Mouse (Mus musculus) kidney, postnatal 0 days (tissue): ENCODE data around the gene Hectd1. TPM values are rescaled to one million over a fixed set of nuclear protein-coding genes. Genes with fewer than 3 reads are reported as not detected.

Experiments
- ATAC-seq: fragments of 200-750 bp; cut with Nextera tagmentation; replicated peaks from 2 replicates; pipeline ENCODE4 v1.8.0; 2017; ENCODE audit warnings: low read depth, moderate number of reproducible peaks, moderate TSS enrichment, moderate library complexity; ENCODE audit not compliant: low FRiP score
- DNase-seq: peaks from one replicate; pipeline ENCODE4 v3.0.0-alpha.2; 2016; ENCODE audit warnings: low spot score
- H3K27ac ChIP-seq: fragments of 300-500 bp; sonication (generic); 2 replicates; pipeline ENCODE4 v1.5.1; 2014; ENCODE audit warnings: mild to moderate bottlenecking
- H3K27me3 ChIP-seq: fragments of 300-500 bp; sonication (generic); 2 replicates; pipeline ENCODE4 v1.6.1; 2014; ENCODE audit warnings: low read length, mixed read lengths; ENCODE audit not compliant: insufficient read depth
- H3K36me3 ChIP-seq: fragments of 300-500 bp; sonication (generic); 2 replicates; pipeline ENCODE4 v1.6.1; 2014; ENCODE audit warnings: low read length, mixed read lengths; ENCODE audit not compliant: insufficient read depth
- H3K4me1 ChIP-seq: fragments of 300-500 bp; sonication (generic); replicated peaks from 2 replicates; pipeline ENCODE4 v1.6.1; 2014; ENCODE audit warnings: antibody characterized with exemption, low read length, mixed read lengths; ENCODE audit not compliant: insufficient read depth
- H3K4me2 ChIP-seq: fragments of 300-500 bp; sonication (generic); 2 replicates; pipeline ENCODE4 v1.6.1; 2014; ENCODE audit warnings: mild to moderate bottlenecking, low read length, moderate library complexity, mixed read lengths
- H3K4me3 ChIP-seq: fragments of 300-500 bp; sonication (generic); replicated peaks from 2 replicates; pipeline ENCODE4 v1.5.1; 2014; ENCODE audit warnings: low read depth, low read length
- H3K9ac ChIP-seq: fragments of 300-500 bp; sonication (generic); 2 replicates; pipeline ENCODE4 v1.6.1; 2014; ENCODE audit warnings: low read depth, low read length
- H3K9me3 ChIP-seq: fragments of 300-500 bp; sonication (generic); replicated peaks from 2 replicates; pipeline ENCODE4 v1.6.1; 2016; ENCODE audit warnings: low read length, inconsistent platforms, mixed read lengths
- CTCF ChIP-seq: IDR thresholded peaks from 2 replicates; pipeline ENCODE4 v1.5.1; 2016; ENCODE audit warnings: antibody characterized with exemption, low read depth, mild to moderate bottlenecking, moderate library complexity
- WGBS: fragments of 180-500 bp; shearing (Covaris S2); extraction: QIAGEN DNeasy Blood & Tissue Kit; methylation state at CpG from one replicate; pipeline ENCODE4 v1.1.7; 2014; 5-methylcytosine and 5-hydroxymethylcytosine counted together
- polyA plus RNA-seq: library from polyadenylated mRNA; unstranded; fragments of >200 nt; fragmentation: Nextera tagmentation; extraction: Ambion mirVana; gene quantifications from 2 replicates; pipeline ENCODE4 v1.2.1, GENCODE M21; 2015

Hectd1 gene
- polyA plus RNA-seq, 1 experiment from 2014 or later, result 28.1 TPM

- peak; percentile 89 for DNase-seq
- no peaks in the 10 kb centered on the region for H3K27me3 ChIP-seq
- no peaks in the 10 kb centered on the region for H3K36me3 ChIP-seq
- H3K4me3 ChIP-seq, result no peak overlapping the region
- WGBS, result 25% methylated on average over 7 of the region's 7 CpGs
- TF ChIP-seq CTCF, result no peak
- H3K27ac ChIP-seq, result peak overlapping the region; percentile 64
- H3K4me1 ChIP-seq, result peaks cover 6% of the 10 kb centered on the region; the same call in 1 of the 2 replicates
- H3K4me2 ChIP-seq, result no peak overlapping the region
- no peaks in the 10 kb centered on the region for H3K9me3 ChIP-seq
- peak; percentile 73 for ATAC-seq
- H3K9ac ChIP-seq, result no peak overlapping the region
These were observed 93.5 kb downstream of the Hectd1 start for GRCm38 (mm10) chr12:51735840-51736271.

DNA sequence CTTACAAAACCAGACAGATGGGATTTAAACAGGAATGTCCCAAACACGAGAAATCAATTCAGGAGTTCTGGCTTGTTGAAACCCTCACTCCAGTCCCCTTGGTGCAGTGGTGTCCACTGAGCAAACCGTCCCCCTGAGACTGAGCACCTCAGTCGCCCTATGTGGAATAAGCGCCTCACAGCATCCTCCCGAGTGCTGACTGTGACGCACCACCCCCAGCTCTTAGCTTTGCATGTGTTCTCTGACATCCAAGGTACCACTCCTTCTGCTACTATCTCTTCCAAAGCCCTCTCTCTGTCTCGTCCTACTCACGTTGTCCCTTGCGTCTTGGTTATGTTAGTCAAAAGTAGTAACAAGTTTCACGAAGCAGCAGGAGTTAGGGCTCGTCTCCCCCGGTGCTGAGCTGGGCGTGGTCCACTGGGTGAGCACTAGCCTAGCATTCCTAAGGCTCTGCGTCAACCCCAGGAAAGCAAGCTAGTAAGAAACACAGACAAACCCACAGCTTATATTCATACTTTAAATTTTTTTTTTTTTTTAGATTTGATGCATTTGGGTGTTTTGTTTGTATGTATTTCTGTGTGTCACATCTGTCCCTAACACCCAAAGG is 94.6 kb downstream of the Hectd1 start:
- 72% methylated on average over 14 of the region's 14 CpGs for WGBS
- ATAC-seq, result no peak

GRCm38 (mm10) chr12:51729827-51730226 is 99.5 kb downstream of the Hectd1 start:
- no peaks in the 10 kb centered on the region for H3K27me3 ChIP-seq
- H3K27ac ChIP-seq, result peak overlapping the region; percentile 86
- no peak overlapping the region for H3K4me3 ChIP-seq
- 93% methylated on average over 9 of the region's 9 CpGs for WGBS
- no peak overlapping the region for H3K9ac ChIP-seq
- peaks cover 7% of the 10 kb centered on the region; the same call in 1 of the 2 replicates for H3K4me1 ChIP-seq
- H3K4me2 ChIP-seq, result no peak overlapping the region
- no peak for ATAC-seq
- DNase-seq, result no peak
- no peak for TF ChIP-seq CTCF
- H3K36me3 ChIP-seq, result no peaks in the 10 kb centered on the region
- H3K9me3 ChIP-seq, result no peaks in the 10 kb centered on the region

More for the DNA sequence above, 94.6 kb downstream of the Hectd1 start:
- Histone ChIP-seq H3K27me3 (no peaks in the 10 kb centered on the region), H3K9ac (no peak overlapping the region), H3K9me3 (no peaks in the 10 kb centered on the region), H3K4me2 (no peak overlapping the region; the same call in 1 of the 2 replicates), H3K4me1 (peaks cover 6% of the 10 kb centered on the region; the same call in 1 of the 2 replicates), H3K36me3 (no peaks in the 10 kb centered on the region), H3K4me3 (no peak overlapping the region), H3K27ac (peak overlapping the region; percentile 40; the same call in 1 of the 2 replicates)
- no peak for DNase-seq
- TF ChIP-seq CTCF, result no peak

GRCm38 (mm10) chr12:51729058-51729457 is 100.3 kb downstream of the Hectd1 start:
- H3K36me3 ChIP-seq, result no peaks in the 10 kb centered on the region
- WGBS, result 39% methylated on average over 11 of the region's 11 CpGs
- peak overlapping the region; percentile 86 for H3K27ac ChIP-seq
- H3K4me3 ChIP-seq, result no peak overlapping the region
- H3K9me3 ChIP-seq, result no peaks in the 10 kb centered on the region
- H3K9ac ChIP-seq, result no peak overlapping the region
- no peaks in the 10 kb centered on the region for H3K27me3 ChIP-seq
- H3K4me2 ChIP-seq, result no peak overlapping the region
- TF ChIP-seq CTCF, result no peak
- ATAC-seq, result no peak; the same call in 1 of the 2 replicates
- peak; percentile 77 for DNase-seq
- 0 out of 2 replicates have a peak, but pooled peaks cover 2% of the 10 kb centered on the region for H3K4me1 ChIP-seq

GRCm38 (mm10) chr12:51721836-51722235 is 107.5 kb downstream of the Hectd1 start:
- Histone ChIP-seq H3K4me2 (no peak overlapping the region), H3K27me3 (no peaks in the 10 kb centered on the region), H3K4me3 (no peak overlapping the region), H3K27ac (no peak overlapping the region), H3K9ac (no peak overlapping the region), H3K36me3 (no peaks in the 10 kb centered on the region), H3K9me3 (no peaks in the 10 kb centered on the region), H3K4me1 (no peaks in the 10 kb centered on the region)
- 91% methylated on average over 8 of the region's 8 CpGs for WGBS
- no peak for TF ChIP-seq CTCF
- DNase-seq (no peak), ATAC-seq (no peak)

DNA sequence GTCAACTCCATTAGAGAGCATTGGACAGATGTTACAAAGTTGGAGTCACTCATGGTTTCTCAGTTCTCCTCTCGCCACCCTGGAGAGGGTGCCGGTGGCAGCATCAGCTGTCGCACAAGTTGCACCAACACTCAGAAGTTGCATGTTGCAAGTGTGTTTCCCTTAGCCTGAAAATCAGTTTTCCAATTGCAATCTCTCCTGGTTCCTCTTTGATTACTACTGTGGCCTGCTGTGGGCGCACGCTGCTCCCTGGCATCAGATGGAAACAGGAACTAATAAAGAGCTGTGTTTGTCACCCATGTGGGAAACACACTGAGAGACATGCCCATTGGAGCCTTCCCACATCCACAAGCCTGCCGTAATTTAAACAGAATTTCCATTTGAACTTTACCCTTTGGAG is 110.7 kb downstream of the Hectd1 start:
- no peak for TF ChIP-seq CTCF
- Histone ChIP-seq H3K9ac (no peak overlapping the region), H3K9me3 (no peaks in the 10 kb centered on the region), H3K36me3 (no peaks in the 10 kb centered on the region), H3K4me1 (no peaks in the 10 kb centered on the region), H3K27me3 (no peaks in the 10 kb centered on the region), H3K27ac (no peak overlapping the region), H3K4me2 (no peak overlapping the region), H3K4me3 (no peak overlapping the region)
- no peak for DNase-seq
- no peak for ATAC-seq
- WGBS, result 91% methylated on average over 6 of the region's 6 CpGs

- no peak overlapping the region for H3K9ac ChIP-seq
- H3K4me3 ChIP-seq, result no peak overlapping the region
- H3K4me1 ChIP-seq, result peaks cover 5% of the 10 kb centered on the region; the same call in 1 of the 2 replicates
- TF ChIP-seq CTCF, result no peak
- H3K4me2 ChIP-seq, result no peak overlapping the region
- DNase-seq (no peak), ATAC-seq (no peak)
- H3K27me3 ChIP-seq, result no peaks in the 10 kb centered on the region
- 61% methylated on average over 1 of the region's 1 CpGs for WGBS
- no peaks in the 10 kb centered on the region for H3K9me3 ChIP-seq
- no peak overlapping the region for H3K27ac ChIP-seq
- no peaks in the 10 kb centered on the region for H3K36me3 ChIP-seq
These were observed 116.7 kb downstream of the Hectd1 start for GRCm38 (mm10) chr12:51712685-51713084.
